Mouse (Mus musculus) cerebellum, adult 18-20 months (tissue): ENCODE data around the gene Snx6.

Experiments
- DNase-seq, 2 experiments: peaks; one replicate each; pipeline ENCODE4 v3.0.0; 2021

Gene Snx6

DNA sequence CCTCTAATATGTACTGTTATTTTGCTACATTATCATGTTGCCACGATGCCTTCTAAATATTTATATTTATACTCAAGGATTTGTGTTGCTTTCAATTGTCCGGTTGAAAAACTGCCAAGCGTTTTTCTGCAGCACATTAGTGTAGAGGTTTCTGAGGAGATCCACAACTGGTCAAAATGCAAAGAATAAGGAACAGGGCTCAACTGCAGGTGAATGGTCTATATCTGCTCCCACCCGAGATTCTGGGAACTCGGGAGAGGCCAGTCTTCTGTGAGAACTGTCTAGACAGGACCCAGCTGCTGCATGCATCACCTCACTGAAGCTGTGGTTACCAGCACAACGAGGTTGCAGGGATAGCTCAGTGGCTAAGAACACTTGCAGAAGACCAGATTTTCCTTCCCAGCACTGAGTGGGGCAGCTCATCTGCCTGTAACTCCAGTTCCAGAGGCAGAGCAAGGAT, 97.7 kb downstream of the Snx6 start:
- DNase-seq, result peak in 1 of 2 experiments; percentile 35

DNA sequence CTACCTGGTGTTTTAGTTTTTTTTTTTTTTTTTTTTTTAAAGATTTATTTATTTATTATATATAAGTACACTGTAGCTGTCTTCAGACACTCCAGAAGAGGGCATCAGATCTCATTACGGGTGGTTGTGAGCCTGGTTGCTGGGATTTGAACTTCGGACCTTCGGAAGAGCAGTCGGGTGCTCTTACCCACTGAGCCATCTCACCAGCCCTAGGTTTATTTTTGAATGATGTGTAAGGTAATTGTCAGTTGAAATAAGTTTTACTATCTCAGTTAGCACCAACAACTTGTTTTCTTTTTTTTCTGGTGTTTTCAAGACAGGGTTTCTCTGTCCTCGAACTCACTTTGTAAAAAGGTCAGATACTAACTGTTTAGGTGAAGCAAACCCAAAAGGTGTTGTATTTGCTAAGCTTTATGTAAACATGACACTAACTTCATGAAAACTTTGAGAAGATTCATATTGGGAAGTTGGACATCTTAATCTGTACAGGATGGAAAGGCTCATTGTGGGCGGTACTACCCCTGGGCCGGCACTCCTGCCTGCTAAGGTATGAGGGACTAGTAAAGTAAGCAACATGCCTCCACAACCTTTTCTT, 98.4 kb downstream of the Snx6 start:
- DNase-seq, result no peak
